Mouse (Mus musculus): Measurements from ENCODE around the gene Ablim1. TPM values are rescaled to one million over a fixed set of nuclear protein-coding genes. Genes with fewer than 3 reads are reported as not detected.

Ablim1 gene
- polyA plus RNA-seq, 1 experiment from 2014 or later = 62.0 TPM

DNA sequence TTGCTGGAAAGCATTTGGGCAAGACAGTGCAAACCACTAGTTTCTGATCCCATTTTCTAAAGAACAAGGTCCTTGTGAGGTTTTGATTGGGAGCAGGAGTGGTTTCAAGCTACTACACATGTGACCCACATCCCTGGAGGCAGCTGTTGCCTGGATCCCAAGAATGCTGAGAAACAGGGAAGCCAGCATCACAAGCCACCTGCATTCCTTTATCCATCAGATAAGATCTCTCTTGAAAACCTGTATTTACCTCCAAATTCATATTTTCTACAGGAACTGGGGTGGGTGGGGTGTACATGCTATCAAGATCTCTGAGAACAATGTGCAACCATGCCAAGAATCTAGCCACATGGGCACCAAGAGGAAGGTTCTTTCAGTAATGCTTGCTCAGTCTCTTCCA is 139.6 kb downstream of the Ablim1 start:
- DNase-seq (ENCODE audit: low spot score) (no peak), ATAC-seq (ENCODE audit: low FRiP score, low TSS enrichment) (no peak)
- Histone ChIP-seq H3K4me1 (replicated peaks; ENCODE audit: control insufficient read depth, insufficient read depth) (no peaks in the 10 kb centered on the region), H3K36me3 (ENCODE audit: control insufficient read depth, insufficient read depth, low read length) (no peaks in the 10 kb centered on the region), H3K27ac (replicated peaks) (no peak overlapping the region), H3K4me2 (replicated peaks; ENCODE audit: low read depth) (no peak overlapping the region), H3K9ac (ENCODE audit: low read length) (no peak overlapping the region), H3K4me3 (ENCODE audit: low read depth, low read length) (no peak overlapping the region), H3K9me3 (ENCODE audit: control insufficient read depth, low read length) (no peaks in the 10 kb centered on the region), H3K27me3 (ENCODE audit: control insufficient read depth, insufficient read depth, low read length) (no peaks in the 10 kb centered on the region)
- TF ChIP-seq CTCF (IDR thresholded peaks at IDR 0.05; ENCODE audit: low read depth) = no peak
- TF ChIP-seq EP300 (optimal IDR thresholded peaks at IDR 0.05) = no peak

DNA sequence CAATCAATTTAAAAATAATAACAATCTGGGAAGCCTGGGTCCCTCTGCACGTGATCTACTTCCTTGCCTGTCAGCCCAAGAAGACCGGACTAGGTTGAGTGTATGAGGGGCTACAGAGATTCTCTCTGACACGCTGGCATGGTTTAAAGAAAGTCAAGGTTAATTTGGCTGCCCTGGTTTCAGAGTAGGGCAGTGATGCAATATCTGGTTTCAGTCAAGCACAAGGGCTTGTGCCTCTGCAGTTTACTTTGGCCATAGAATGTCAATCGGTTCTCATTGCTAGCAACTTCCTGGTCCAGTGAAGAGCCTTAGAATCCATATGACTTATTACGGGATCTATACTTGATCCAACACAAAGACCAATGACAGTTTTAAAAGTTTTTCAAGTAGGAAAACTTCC is 140.2 kb downstream of the Ablim1 start:
- WGBS = 75% methylated on average over 5 of the region's 5 CpGs
- no peak for TF ChIP-seq CTCF (IDR thresholded peaks at IDR 0.05; ENCODE audit: low read depth)
- TF ChIP-seq EP300 (optimal IDR thresholded peaks at IDR 0.05) = no peak
- H3K4me1 ChIP-seq (replicated peaks; ENCODE audit: control insufficient read depth, insufficient read depth) = no peaks in the 10 kb centered on the region
- H3K27me3 ChIP-seq (ENCODE audit: control insufficient read depth, insufficient read depth, low read length) = no peaks in the 10 kb centered on the region
- DNase-seq (ENCODE audit: low spot score) = no peak
- ATAC-seq (ENCODE audit: low FRiP score, low TSS enrichment) = no peak
- H3K36me3 ChIP-seq (ENCODE audit: control insufficient read depth, insufficient read depth, low read length) = no peaks in the 10 kb centered on the region
- H3K4me3 ChIP-seq (ENCODE audit: low read depth, low read length) = no peak overlapping the region
- no peaks in the 10 kb centered on the region for H3K9me3 ChIP-seq (ENCODE audit: control insufficient read depth, low read length)
- no peak overlapping the region for H3K4me2 ChIP-seq (replicated peaks; ENCODE audit: low read depth)
- H3K9ac ChIP-seq (ENCODE audit: low read length) = no peak overlapping the region
- H3K27ac ChIP-seq (replicated peaks) = 0 out of 2 replicates have a peak overlapping the region, but pooled peaks have one; percentile 24

DNA sequence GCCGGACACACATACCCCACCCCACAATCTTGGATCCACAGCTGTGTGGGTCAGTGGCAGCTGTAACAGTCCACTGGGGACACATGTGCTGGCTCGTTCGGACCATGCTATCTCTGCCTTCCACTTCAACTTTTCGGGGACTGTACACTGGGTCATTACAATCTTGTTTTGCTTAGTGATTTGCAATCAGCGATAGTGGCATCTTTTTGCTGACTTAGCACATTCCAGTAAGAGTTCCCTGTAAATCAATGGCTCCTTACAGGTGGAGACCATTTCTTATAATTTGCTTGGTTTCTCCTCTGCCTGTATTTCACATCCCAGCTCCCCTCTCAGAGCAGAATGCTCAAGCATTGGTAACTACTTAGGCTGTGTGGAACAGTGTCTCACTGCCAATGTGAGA is 140.7 kb downstream of the Ablim1 start:
- Histone ChIP-seq H3K27ac (replicated peaks) (0 out of 2 replicates have a peak overlapping the region, but pooled peaks have one; percentile 24), H3K4me1 (replicated peaks; ENCODE audit: control insufficient read depth, insufficient read depth) (no peaks in the 10 kb centered on the region), H3K4me2 (replicated peaks; ENCODE audit: low read depth) (no peak overlapping the region), H3K4me3 (ENCODE audit: low read depth, low read length) (no peak overlapping the region), H3K9me3 (ENCODE audit: control insufficient read depth, low read length) (no peaks in the 10 kb centered on the region), H3K36me3 (ENCODE audit: control insufficient read depth, insufficient read depth, low read length) (no peaks in the 10 kb centered on the region), H3K9ac (ENCODE audit: low read length) (no peak overlapping the region), H3K27me3 (ENCODE audit: control insufficient read depth, insufficient read depth, low read length) (no peaks in the 10 kb centered on the region)
- 70% methylated on average over 5 of the region's 5 CpGs for WGBS
- DNase-seq (ENCODE audit: low spot score) (no peak), ATAC-seq (ENCODE audit: low FRiP score, low TSS enrichment) (no peak)
- TF ChIP-seq EP300 (optimal IDR thresholded peaks at IDR 0.05) (no peak), CTCF (IDR thresholded peaks at IDR 0.05; ENCODE audit: low read depth) (no peak)

DNA sequence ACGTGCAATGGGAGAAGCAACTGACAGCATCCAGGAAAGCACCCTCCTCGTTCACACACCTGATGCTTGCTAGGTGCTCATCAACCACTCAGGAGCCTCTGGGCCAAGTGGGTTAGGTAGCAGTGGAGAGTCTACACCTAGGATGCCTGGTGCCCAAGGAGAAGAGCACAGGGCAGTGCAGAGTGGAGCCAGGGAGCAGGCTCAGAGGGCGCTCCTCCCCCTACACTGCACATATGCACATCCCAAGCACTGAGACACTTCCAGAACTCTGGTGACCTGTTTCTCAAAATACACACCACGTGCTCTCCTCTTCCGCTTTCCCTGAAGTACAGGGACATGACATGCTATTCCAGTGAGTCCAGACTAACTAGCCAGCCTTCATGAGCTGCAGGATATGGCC is 142.4 kb downstream of the Ablim1 start:
- Histone ChIP-seq H3K4me3 (ENCODE audit: low read depth, low read length) (no peak overlapping the region), H3K9ac (ENCODE audit: low read length) (no peak overlapping the region), H3K27ac (replicated peaks) (no peak overlapping the region), H3K27me3 (ENCODE audit: control insufficient read depth, insufficient read depth, low read length) (no peaks in the 10 kb centered on the region), H3K4me2 (replicated peaks; ENCODE audit: low read depth) (no peak overlapping the region), H3K36me3 (ENCODE audit: control insufficient read depth, insufficient read depth, low read length) (no peaks in the 10 kb centered on the region), H3K9me3 (ENCODE audit: control insufficient read depth, low read length) (no peaks in the 10 kb centered on the region), H3K4me1 (replicated peaks; ENCODE audit: control insufficient read depth, insufficient read depth) (no peaks in the 10 kb centered on the region)
- 85% methylated on average over 5 of the region's 5 CpGs for WGBS
- no peak for TF ChIP-seq CTCF (IDR thresholded peaks at IDR 0.05; ENCODE audit: low read depth)
- no peak for TF ChIP-seq EP300 (optimal IDR thresholded peaks at IDR 0.05)
- ATAC-seq (ENCODE audit: low FRiP score, low TSS enrichment) (no peak), DNase-seq (ENCODE audit: low spot score) (no peak)

DNA sequence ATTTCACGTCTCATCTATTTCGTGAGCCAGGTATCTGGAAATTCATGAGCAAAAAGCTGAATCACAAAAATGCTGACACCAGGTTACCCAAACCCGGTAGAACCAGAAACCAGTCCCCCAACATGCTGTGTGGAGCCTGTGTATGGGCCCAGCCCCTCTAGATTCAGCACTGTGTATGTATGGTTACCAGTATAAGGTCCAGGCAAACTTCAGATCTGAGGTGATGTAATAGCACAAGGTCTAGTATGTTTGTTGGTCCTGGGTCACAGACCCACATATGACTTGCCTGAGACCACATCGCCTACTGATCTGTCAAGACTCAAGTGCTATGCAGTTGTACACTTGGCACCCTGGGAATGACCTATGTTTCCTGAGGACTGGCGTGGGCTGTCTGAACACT is 143.8 kb downstream of the Ablim1 start:
- DNase-seq (ENCODE audit: low spot score) (no peak), ATAC-seq (ENCODE audit: low FRiP score, low TSS enrichment) (no peak)
- Histone ChIP-seq H3K27ac (replicated peaks) (no peak overlapping the region), H3K27me3 (ENCODE audit: control insufficient read depth, insufficient read depth, low read length) (no peaks in the 10 kb centered on the region), H3K9me3 (ENCODE audit: control insufficient read depth, low read length) (no peaks in the 10 kb centered on the region), H3K9ac (ENCODE audit: low read length) (no peak overlapping the region), H3K4me1 (replicated peaks; ENCODE audit: control insufficient read depth, insufficient read depth) (no peaks in the 10 kb centered on the region), H3K4me3 (ENCODE audit: low read depth, low read length) (no peak overlapping the region), H3K36me3 (ENCODE audit: control insufficient read depth, insufficient read depth, low read length) (no peaks in the 10 kb centered on the region), H3K4me2 (replicated peaks; ENCODE audit: low read depth) (no peak overlapping the region)
- TF ChIP-seq CTCF (IDR thresholded peaks at IDR 0.05; ENCODE audit: low read depth) (no peak), EP300 (optimal IDR thresholded peaks at IDR 0.05) (no peak)
- 88% methylated on average over 5 of the region's 5 CpGs for WGBS

DNA sequence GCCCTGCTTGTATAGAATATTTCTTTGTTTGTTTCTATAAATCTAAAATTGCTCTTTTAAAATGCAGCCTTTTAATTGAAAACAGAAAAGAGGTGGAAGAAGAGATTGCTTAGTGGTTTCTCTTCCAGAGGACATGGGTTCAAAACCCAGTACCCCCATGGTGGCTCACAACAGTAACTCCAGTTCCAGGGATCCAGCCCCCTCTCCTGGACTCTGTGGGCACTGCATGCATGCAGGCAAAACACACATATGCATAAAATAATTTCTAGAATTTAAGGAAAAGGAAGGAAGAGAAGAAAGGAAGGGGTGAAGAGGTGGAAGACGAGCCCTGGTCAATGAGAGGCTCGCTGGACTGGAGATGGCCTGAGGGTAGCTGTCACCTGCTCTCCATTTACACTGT is 145.2 kb downstream of the Ablim1 start:
- Histone ChIP-seq H3K4me3 (ENCODE audit: low read depth, low read length) (no peak overlapping the region), H3K27me3 (ENCODE audit: control insufficient read depth, insufficient read depth, low read length) (no peaks in the 10 kb centered on the region), H3K4me2 (replicated peaks; ENCODE audit: low read depth) (no peak overlapping the region), H3K4me1 (replicated peaks; ENCODE audit: control insufficient read depth, insufficient read depth) (no peaks in the 10 kb centered on the region), H3K9ac (ENCODE audit: low read length) (no peak overlapping the region), H3K9me3 (ENCODE audit: control insufficient read depth, low read length) (no peaks in the 10 kb centered on the region), H3K36me3 (ENCODE audit: control insufficient read depth, insufficient read depth, low read length) (no peaks in the 10 kb centered on the region), H3K27ac (replicated peaks) (no peak overlapping the region)
- TF ChIP-seq EP300 (optimal IDR thresholded peaks at IDR 0.05) (no peak), CTCF (IDR thresholded peaks at IDR 0.05; ENCODE audit: low read depth) (peak; percentile 48)
- 95% methylated on average over 2 of the region's 2 CpGs for WGBS
- ATAC-seq (ENCODE audit: low FRiP score, low TSS enrichment) (no peak), DNase-seq (ENCODE audit: low spot score) (no peak)

Data from stomach, postnatal 0 days (tissue).